Mouse (Mus musculus): ENCODE results near the gene Nav2. TPM values are rescaled to one million over a fixed set of nuclear protein-coding genes. Genes with fewer than 3 reads are reported as not detected.

Nav2 gene
- polyA plus RNA-seq, 1 experiment = 38.5 TPM

DNA sequence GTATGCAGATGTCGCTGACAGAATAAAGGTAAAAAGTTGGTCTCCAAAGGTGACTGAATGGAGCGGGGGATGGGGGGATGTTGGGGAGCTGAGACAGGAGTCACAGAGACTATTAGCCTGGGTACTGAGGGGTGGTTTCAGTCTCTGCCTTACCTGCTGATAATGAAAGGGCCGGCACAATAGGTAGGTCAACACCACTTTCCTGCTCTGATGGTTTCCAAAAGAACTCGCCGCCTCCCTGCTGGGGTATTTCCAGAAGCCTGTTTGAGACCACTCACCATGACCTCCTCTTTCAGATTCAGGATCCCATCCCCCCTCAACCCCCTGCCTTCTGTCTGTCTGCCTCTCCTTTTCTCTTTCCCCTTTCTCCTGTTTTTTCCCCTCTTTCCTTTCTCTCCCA is 9.5 kb downstream of the Nav2 start:
- no peak for TF ChIP-seq POLR2A (IDR thresholded peaks at IDR 0.05; ENCODE audit: extremely low read depth, insufficient read depth, low read length)
- no peak for TF ChIP-seq CTCF (IDR thresholded peaks at IDR 0.05; ENCODE audit: extremely low read depth, insufficient read depth, low read length)
- H3K4me3 ChIP-seq (ENCODE audit: insufficient read depth, low read length) = no peak overlapping the region
- H3K4me1 ChIP-seq (ENCODE audit: control insufficient read depth, insufficient read depth, low read length) = no peaks in the 10 kb centered on the region
- no peak overlapping the region for H3K27ac ChIP-seq (ENCODE audit: insufficient read depth, low read length)

DNA sequence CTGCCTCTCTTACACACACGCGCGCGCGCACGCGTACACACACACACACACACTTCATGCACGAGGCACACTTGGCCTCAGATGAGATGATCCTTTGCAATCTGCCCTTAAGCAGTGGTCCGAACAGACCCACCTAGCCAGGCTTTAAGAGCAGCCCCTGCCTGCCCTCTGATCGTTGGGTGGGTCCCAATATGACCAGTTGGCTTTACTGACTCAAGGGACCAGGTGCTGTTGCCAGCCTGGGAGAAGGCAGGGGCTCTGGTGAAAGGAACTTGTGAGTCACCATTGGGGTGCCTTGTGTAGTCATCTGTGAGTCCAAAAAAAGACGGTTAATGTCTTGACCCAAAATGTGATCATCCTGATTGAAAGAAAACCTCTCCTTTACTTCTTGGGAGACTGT is 9.9 kb downstream of the Nav2 start:
- TF ChIP-seq CTCF (IDR thresholded peaks at IDR 0.05; ENCODE audit: extremely low read depth, insufficient read depth, low read length) (no peak), POLR2A (IDR thresholded peaks at IDR 0.05; ENCODE audit: extremely low read depth, insufficient read depth, low read length) (no peak)
- Histone ChIP-seq H3K27ac (ENCODE audit: insufficient read depth, low read length) (no peak overlapping the region), H3K4me3 (ENCODE audit: insufficient read depth, low read length) (no peak overlapping the region), H3K4me1 (ENCODE audit: control insufficient read depth, insufficient read depth, low read length) (no peaks in the 10 kb centered on the region)

DNA sequence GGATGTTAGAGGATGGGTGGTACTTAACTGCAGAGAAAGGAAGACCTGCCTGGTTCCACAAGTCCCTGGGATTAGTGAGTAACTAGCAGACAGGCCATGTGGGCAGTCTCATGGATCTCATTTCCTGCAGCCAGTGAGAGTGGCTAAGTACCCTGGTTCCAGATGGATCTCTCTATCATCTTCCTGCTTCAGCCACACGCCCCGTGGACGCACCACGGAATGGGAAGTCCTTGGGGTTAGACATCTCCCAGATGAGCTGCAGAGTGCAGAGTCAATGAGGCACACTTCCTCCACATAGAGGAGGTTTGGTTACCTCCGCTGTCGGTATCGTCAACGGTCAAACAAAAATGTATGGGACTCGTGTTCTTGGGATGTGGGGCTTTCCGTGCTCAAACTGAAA is 15.1 kb downstream of the Nav2 start:
- Histone ChIP-seq H3K4me1 (ENCODE audit: control insufficient read depth, insufficient read depth, low read length) (no peaks in the 10 kb centered on the region), H3K27ac (ENCODE audit: insufficient read depth, low read length) (no peak overlapping the region), H3K4me3 (ENCODE audit: insufficient read depth, low read length) (no peak overlapping the region)
- no peak for TF ChIP-seq CTCF (IDR thresholded peaks at IDR 0.05; ENCODE audit: extremely low read depth, insufficient read depth, low read length)
- no peak for TF ChIP-seq POLR2A (IDR thresholded peaks at IDR 0.05; ENCODE audit: extremely low read depth, insufficient read depth, low read length)

DNA sequence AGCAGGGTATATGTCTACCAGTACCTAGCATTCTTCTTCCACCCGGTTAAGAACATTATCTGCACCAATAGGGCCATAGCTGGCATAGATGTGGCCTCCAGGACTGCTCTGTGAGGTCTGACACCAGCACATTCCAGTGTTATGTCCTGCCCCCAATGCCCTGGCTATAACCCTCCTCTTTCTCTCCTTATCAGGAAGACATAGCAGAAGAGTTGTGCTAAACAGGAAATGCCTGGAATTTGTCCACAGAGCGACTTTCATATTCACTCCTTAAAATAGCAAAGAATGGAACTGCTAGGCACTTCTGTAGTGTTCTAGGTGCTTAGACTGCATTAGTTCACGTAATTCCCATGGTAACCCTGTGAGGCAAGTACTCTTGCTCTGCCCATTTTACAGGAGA is 16.7 kb downstream of the Nav2 start:
- H3K27ac ChIP-seq (ENCODE audit: insufficient read depth, low read length) = no peak overlapping the region
- H3K4me1 ChIP-seq (ENCODE audit: control insufficient read depth, insufficient read depth, low read length) = no peaks in the 10 kb centered on the region
- H3K4me3 ChIP-seq (ENCODE audit: insufficient read depth, low read length) = no peak overlapping the region
- TF ChIP-seq POLR2A (IDR thresholded peaks at IDR 0.05; ENCODE audit: extremely low read depth, insufficient read depth, low read length) = no peak

DNA sequence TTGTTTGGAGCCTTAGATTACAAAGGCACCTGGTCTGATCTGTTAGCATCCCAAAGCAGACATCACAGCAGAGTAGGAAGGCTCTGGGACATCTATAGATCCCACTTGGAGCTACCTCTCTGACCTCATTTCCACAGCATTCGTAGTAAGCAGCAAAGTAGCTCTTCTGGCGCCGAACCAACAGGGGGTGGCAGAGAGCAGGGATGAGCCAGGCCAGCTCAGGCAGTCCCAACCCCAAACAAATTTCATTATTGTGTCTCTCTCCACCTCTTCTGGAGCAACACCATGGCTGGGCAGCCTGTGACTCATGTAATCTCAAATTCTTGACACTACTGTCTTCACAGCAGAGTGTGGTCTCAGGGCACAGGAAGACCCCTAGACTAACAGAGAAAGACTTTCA is 19.8 kb downstream of the Nav2 start:
- no peak overlapping the region for H3K4me3 ChIP-seq (ENCODE audit: insufficient read depth, low read length)
- no peaks in the 10 kb centered on the region for H3K4me1 ChIP-seq (ENCODE audit: control insufficient read depth, insufficient read depth, low read length)
- H3K27ac ChIP-seq (ENCODE audit: insufficient read depth, low read length) = no peak overlapping the region
- peak; percentile 62 for TF ChIP-seq CTCF (IDR thresholded peaks at IDR 0.05; ENCODE audit: extremely low read depth, insufficient read depth, low read length)
- no peak for TF ChIP-seq POLR2A (IDR thresholded peaks at IDR 0.05; ENCODE audit: extremely low read depth, insufficient read depth, low read length)

DNA sequence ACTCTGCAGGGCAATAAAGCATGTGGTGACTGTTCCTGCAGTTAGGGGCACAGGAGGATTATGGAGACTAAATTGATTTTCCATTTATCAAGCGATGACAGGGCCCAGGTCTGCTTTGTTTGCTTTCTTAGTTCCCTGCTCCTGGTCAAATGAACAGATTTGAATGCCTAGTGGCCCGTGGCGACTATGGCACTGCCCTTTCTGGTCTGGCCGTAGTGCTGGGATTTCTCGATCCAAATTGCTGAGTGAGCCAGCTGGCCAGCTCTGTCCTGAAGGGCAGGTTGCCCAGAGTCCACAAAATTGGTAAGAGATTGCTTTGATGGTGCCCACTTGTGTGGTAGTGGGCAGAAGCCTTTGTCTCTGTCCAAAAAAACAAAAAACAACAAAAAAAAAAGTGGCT is 21.9 kb downstream of the Nav2 start:
- TF ChIP-seq CTCF (IDR thresholded peaks at IDR 0.05; ENCODE audit: extremely low read depth, insufficient read depth, low read length) = no peak
- no peak for TF ChIP-seq POLR2A (IDR thresholded peaks at IDR 0.05; ENCODE audit: extremely low read depth, insufficient read depth, low read length)

DNA sequence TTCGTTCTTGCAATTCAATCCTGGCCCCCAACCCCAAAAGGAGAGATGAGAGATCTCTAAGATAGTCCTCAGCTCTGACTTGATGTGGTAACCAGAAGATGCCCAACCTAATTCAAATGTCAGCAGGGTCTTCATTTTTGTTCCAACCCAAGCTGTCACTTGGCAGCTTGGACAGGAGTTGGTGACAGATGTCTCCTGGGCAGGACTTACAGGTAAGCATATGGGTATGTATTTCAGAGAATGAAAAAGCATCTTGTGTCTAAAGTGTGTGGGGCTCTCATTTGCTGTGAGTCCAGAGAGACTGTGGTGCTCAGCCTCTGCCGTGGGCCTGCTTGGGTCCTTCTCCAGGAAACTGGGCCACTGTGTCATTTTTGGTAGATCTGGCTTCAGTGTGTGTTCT is 23.6 kb downstream of the Nav2 start:
- H3K4me1 ChIP-seq (ENCODE audit: control insufficient read depth, insufficient read depth, low read length) = no peaks in the 10 kb centered on the region
- no peak for TF ChIP-seq POLR2A (IDR thresholded peaks at IDR 0.05; ENCODE audit: extremely low read depth, insufficient read depth, low read length)
- TF ChIP-seq CTCF (IDR thresholded peaks at IDR 0.05; ENCODE audit: extremely low read depth, insufficient read depth, low read length) = no peak
- H3K27ac ChIP-seq (ENCODE audit: insufficient read depth, low read length) = no peak overlapping the region
- H3K4me3 ChIP-seq (ENCODE audit: insufficient read depth, low read length) = no peak overlapping the region

More for the DNA sequence above, 21.9 kb downstream of the Nav2 start:
- no peak overlapping the region for H3K27ac ChIP-seq (ENCODE audit: insufficient read depth, low read length)
- no peaks in the 10 kb centered on the region for H3K4me1 ChIP-seq (ENCODE audit: control insufficient read depth, insufficient read depth, low read length)
- no peak overlapping the region for H3K4me3 ChIP-seq (ENCODE audit: insufficient read depth, low read length)

DNA sequence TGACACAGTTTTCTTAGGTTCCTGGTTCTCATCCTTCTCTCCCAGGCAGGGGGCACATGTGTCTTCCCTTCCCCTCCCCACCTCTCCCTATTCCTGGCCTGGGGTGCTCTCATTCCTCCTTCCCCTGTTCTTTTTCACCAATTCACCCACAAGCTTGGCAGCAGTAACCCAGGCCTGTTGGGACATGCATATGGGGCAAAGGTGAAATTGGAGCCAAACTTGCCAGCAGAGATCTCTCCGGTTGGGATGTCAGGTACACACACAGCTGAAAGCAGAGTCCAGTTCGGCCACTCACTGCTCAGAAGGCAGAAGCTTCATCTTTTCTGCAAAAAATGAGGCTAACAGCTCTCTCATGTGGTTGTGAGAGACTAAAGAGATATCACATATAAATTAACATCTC is 26.3 kb downstream of the Nav2 start:
- H3K4me1 ChIP-seq (ENCODE audit: control insufficient read depth, insufficient read depth, low read length) = no peaks in the 10 kb centered on the region
- no peak overlapping the region for H3K27ac ChIP-seq (ENCODE audit: insufficient read depth, low read length)
- TF ChIP-seq POLR2A (IDR thresholded peaks at IDR 0.05; ENCODE audit: extremely low read depth, insufficient read depth, low read length) = no peak
- TF ChIP-seq CTCF (IDR thresholded peaks at IDR 0.05; ENCODE audit: extremely low read depth, insufficient read depth, low read length) = no peak
- H3K4me3 ChIP-seq (ENCODE audit: insufficient read depth, low read length) = no peak overlapping the region

DNA sequence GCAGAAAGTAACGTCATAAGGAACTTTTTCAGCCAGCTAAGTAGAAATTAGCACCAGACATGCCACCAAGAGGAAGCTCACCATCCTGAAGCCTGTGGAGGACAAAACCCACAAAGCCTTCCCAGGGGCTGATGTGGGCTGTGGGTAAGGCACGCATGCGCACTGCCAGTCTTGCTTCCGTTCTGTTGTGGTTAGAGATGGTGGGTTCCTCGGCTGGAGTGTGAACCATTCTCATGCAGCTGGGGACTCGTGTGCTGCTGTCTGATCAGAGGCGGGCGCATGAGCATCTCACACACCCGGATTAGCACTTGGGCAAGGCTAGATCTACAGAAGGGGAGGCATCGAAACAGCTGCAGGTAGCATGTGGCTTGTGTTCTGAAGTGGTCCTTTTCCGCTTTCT is 29.0 kb downstream of the Nav2 start:
- H3K4me1 ChIP-seq (ENCODE audit: control insufficient read depth, insufficient read depth, low read length) = no peaks in the 10 kb centered on the region
- TF ChIP-seq POLR2A (IDR thresholded peaks at IDR 0.05; ENCODE audit: extremely low read depth, insufficient read depth, low read length) (no peak), CTCF (IDR thresholded peaks at IDR 0.05; ENCODE audit: extremely low read depth, insufficient read depth, low read length) (no peak)

DNA sequence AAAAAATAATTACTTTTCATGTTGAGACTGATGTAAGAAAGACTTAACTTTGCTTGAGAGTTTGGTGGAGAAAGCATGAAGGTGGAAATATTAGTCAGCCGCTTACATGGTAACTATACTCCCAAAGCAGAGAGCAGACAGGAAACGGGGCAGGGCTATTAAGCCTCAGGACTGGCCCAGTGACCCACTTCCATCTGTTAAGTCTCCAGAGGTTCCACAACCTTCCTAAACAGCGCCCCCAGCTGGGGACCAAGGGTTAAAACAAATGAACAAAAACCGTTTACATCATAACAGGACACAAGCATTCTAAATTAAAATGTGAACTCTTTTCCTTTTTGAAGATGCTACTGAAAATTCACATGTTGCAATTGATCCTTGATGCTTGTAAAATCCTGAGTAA is 29.7 kb downstream of the Nav2 start:
- no peak overlapping the region for H3K4me3 ChIP-seq (ENCODE audit: insufficient read depth, low read length)
- H3K4me1 ChIP-seq (ENCODE audit: control insufficient read depth, insufficient read depth, low read length) = no peaks in the 10 kb centered on the region
- H3K27ac ChIP-seq (ENCODE audit: insufficient read depth, low read length) = no peak overlapping the region
- TF ChIP-seq POLR2A (IDR thresholded peaks at IDR 0.05; ENCODE audit: extremely low read depth, insufficient read depth, low read length) = no peak
- TF ChIP-seq CTCF (IDR thresholded peaks at IDR 0.05; ENCODE audit: extremely low read depth, insufficient read depth, low read length) = peak; percentile 26; the same call in 1 of the 2 replicates

More for the DNA sequence above, 29.0 kb downstream of the Nav2 start:
- Histone ChIP-seq H3K27ac (ENCODE audit: insufficient read depth, low read length) (no peak overlapping the region), H3K4me3 (ENCODE audit: insufficient read depth, low read length) (no peak overlapping the region)

All from cortical plate, adult 2 months (tissue).